Mouse (Mus musculus) liver, embryonic 13.5 days (tissue): Measurements from ENCODE around the gene Slc38a1. TPM values are rescaled to one million over a fixed set of nuclear protein-coding genes. Genes with fewer than 3 reads are reported as not detected.

ENCODE experiments used
- ATAC-seq: fragments of 200-750 bp; cut with Nextera tagmentation; 2 replicates; pipeline ENCODE4 v1.8.0; 2017; ENCODE audit warnings: low read depth, mild to moderate bottlenecking, moderate number of reproducible peaks, moderate library complexity
- DNase-seq: peaks from one replicate; pipeline ENCODE4 v3.0.0; 2022
- H3K27ac ChIP-seq: fragments of 300-500 bp; sonication (generic); 2 replicates; pipeline ENCODE4 v1.5.1; 2015; ENCODE audit warnings: moderate library complexity, mild to moderate bottlenecking, inconsistent platforms
- H3K27me3 ChIP-seq: fragments of 300-500 bp; sonication (generic); 2 replicates; pipeline ENCODE4 v1.6.1; 2015; ENCODE audit warnings: mild to moderate bottlenecking, inconsistent platforms
- H3K36me3 ChIP-seq: fragments of 300-500 bp; sonication (generic); 2 replicates; pipeline ENCODE4 v1.6.1; 2015; ENCODE audit warnings: mild to moderate bottlenecking, inconsistent platforms
- H3K4me1 ChIP-seq: fragments of 300-500 bp; sonication (generic); replicated peaks from 2 replicates; pipeline ENCODE4 v1.6.1; 2015; ENCODE audit warnings: inconsistent platforms
- H3K4me2 ChIP-seq: fragments of 300-500 bp; sonication (generic); 2 replicates; pipeline ENCODE4 v1.6.1; 2015; ENCODE audit warnings: inconsistent platforms, mild to moderate bottlenecking, moderate library complexity
- H3K4me3 ChIP-seq: fragments of 300-500 bp; sonication (generic); replicated peaks from 2 replicates; pipeline ENCODE4 v1.5.1; 2015; ENCODE audit warnings: mild to moderate bottlenecking, inconsistent platforms
- H3K9ac ChIP-seq: fragments of 300-500 bp; sonication (generic); 2 replicates; pipeline ENCODE4 v1.6.1; 2015; ENCODE audit warnings: mild to moderate bottlenecking, inconsistent platforms
- H3K9me3 ChIP-seq: fragments of 300-500 bp; sonication (generic); replicated peaks from 2 replicates; pipeline ENCODE4 v1.6.1; 2016; ENCODE audit warnings: inconsistent platforms
- WGBS: fragments of 180-500 bp; shearing (Covaris S2); methylation state at CpG from one replicate; pipeline ENCODE4 v1.1.7; 2015; ENCODE audit not compliant: insufficient replicate concordance; 5-methylcytosine and 5-hydroxymethylcytosine counted together
- polyA plus RNA-seq: library from polyadenylated mRNA; unstranded; fragments of >200 nt; fragmentation: Nextera tagmentation; extraction: Ambion mirVana; gene quantifications from 2 replicates; pipeline ENCODE4 v1.2.1, GENCODE M21; 2015

Gene Slc38a1
- 29.6 and 40.1 TPM in 2 replicates for polyA plus RNA-seq

DNA sequence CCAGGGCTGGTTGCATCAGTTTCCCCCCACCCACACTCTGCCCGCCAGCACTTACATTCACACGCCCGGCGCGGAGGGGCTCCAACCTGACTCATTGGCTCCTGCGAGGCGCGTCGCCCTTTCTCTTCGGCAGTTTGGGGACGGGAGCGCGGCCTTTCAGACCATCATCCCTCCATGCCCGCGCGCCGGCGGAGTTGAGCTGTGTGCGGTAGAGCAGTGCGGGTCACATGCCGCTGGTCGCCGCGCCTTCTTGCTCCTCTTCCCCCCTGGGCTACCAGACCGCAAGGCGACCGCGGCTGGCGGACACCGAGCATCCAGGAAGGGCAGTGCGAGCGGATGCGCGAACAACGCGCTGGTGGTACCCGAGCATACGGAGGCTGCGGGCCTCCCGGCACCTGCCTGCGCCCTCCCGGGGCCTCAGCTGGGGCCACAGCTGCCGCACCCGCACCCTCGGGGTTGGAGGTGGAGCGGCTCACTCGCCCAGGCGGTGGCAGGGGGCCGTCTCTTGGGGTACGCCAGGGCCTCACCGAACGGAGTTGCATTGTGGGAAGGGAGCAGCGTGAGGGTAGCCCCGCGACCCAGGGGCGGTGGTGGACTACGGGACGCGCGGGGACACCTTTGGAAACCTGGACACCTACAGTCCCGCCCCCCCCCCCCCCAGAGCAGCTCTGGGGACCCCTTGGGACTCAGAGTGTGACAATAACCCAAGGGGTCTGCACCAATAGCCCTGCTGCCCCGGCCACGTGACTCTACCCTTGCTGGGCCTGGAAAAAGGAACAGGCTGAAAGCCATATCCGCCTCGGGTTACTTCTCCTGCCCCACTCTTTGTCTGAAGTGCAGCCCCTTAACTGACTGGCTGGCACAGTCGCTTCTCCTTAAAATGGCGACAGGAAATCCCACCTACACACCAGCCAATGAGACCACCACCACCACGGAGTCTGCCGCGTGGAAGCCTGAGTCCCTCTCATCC lies at the start of gene Slc38a1:
Gene Slc38a1 (minus strand): TSS at position 478 of the 970 bp plus-strand sequence.
- H3K9ac ChIP-seq, result peak within 1 kb of the TSS; percentile 80

DNA sequence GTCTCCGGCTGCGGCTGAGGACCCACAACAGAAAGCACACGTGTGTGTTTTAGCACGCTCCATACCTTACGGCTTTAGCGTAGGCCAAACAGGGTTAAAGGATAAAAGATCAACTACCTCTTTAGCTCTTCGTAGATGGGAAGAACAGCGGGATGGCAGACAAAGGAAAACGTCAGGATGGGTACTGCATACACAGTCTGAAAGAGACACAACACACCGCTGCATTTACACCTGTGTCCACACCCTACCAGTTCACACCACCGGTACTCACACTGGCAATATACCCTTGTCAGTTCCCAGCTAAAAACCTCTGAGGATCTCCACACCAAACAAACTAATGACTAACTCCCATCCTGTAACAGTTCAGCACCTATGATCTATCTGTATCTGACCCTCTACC lies 49.7 kb upstream of the Slc38a1 start:
- 93% methylated on average over 11 of the region's 11 CpGs for WGBS
- no peaks in the 10 kb centered on the region for H3K9me3 ChIP-seq
- ATAC-seq, result no peak

More for the DNA sequence above, at the start of gene Slc38a1:
- H3K4me2 ChIP-seq, result peak within 1 kb of the TSS; percentile 97
- ATAC-seq (peak; percentile 76), DNase-seq (peak; percentile 47)
- WGBS, result under 1% methylated on average over 64 of the region's 70 CpGs
- no peaks in the 10 kb centered on the region for H3K27me3 ChIP-seq
- no peaks in the 10 kb centered on the region for H3K9me3 ChIP-seq
- peaks cover 4% of the 10 kb centered on the region for H3K36me3 ChIP-seq
- H3K4me3 ChIP-seq, result peak within 1 kb of the TSS; percentile 71
- H3K27ac ChIP-seq, result peak within 1 kb of the TSS; percentile 83
- H3K4me1 ChIP-seq, result peaks cover 55% of the 10 kb centered on the region

GRCm38 (mm10) chr15:96691381-96691780 lies 48.7 kb upstream of the Slc38a1 start:
- no peaks in the 10 kb centered on the region for H3K27me3 ChIP-seq
- no peak overlapping the region for H3K4me2 ChIP-seq
- H3K4me1 ChIP-seq, result peaks cover 11% of the 10 kb centered on the region
- no peak overlapping the region for H3K9ac ChIP-seq
- H3K4me3 ChIP-seq, result no peak overlapping the region
- no peak for DNase-seq
- no peak overlapping the region for H3K27ac ChIP-seq
- H3K9me3 ChIP-seq, result no peaks in the 10 kb centered on the region
- 89% methylated on average over 15 of the region's 15 CpGs for WGBS
- peaks cover 89% of the 10 kb centered on the region for H3K36me3 ChIP-seq
- ATAC-seq, result no peak

More for the DNA sequence above, 49.7 kb upstream of the Slc38a1 start:
- Histone ChIP-seq H3K4me1 (peaks cover 21% of the 10 kb centered on the region), H3K9ac (no peak overlapping the region), H3K4me3 (no peak overlapping the region), H3K4me2 (no peak overlapping the region), H3K27me3 (no peaks in the 10 kb centered on the region), H3K36me3 (peaks cover 95% of the 10 kb centered on the region), H3K27ac (no peak overlapping the region)
- no peak for DNase-seq

- no peak overlapping the region for H3K27ac ChIP-seq
- ATAC-seq (no peak), DNase-seq (no peak)
- peaks cover 83% of the 10 kb centered on the region for H3K36me3 ChIP-seq
- no peak overlapping the region for H3K4me3 ChIP-seq
- no peak overlapping the region for H3K9ac ChIP-seq
- no peak overlapping the region for H3K4me2 ChIP-seq
- no peaks in the 10 kb centered on the region for H3K27me3 ChIP-seq
- WGBS, result 88% methylated on average over 13 of the region's 13 CpGs
- no peaks in the 10 kb centered on the region for H3K9me3 ChIP-seq
- H3K4me1 ChIP-seq, result peaks cover 5% of the 10 kb centered on the region
These were observed 48.1 kb upstream of the Slc38a1 start for GRCm38 (mm10) chr15:96690829-96691228.

DNA sequence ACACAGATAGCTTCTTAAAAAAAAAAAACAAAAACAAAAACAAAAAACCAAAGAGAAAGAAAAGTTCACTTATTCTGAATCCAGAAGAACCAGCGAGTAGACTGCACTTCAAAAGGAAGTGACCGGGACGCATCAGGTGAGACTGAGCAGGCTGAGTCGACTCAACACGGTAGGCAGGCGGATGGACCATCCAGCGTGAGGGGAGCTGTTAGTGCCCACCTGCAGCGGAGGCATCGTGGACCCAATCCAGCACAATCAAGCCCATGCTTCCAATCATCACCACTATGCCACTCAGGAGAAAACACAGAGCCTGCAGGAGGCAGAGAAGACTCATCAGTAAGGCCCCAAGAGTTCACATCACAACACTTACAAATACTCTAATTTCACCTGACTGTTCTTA lies 47.2 kb upstream of the Slc38a1 start:
- H3K4me3 ChIP-seq, result no peak overlapping the region
- H3K4me1 ChIP-seq, result 0 out of 2 replicates have a peak, but pooled peaks cover 3% of the 10 kb centered on the region
- H3K36me3 ChIP-seq, result peaks cover 74% of the 10 kb centered on the region
- H3K27ac ChIP-seq, result no peak overlapping the region
- no peaks in the 10 kb centered on the region for H3K27me3 ChIP-seq
- ATAC-seq (no peak), DNase-seq (no peak)
- 90% methylated on average over 9 of the region's 9 CpGs for WGBS
- no peak overlapping the region for H3K4me2 ChIP-seq
- H3K9me3 ChIP-seq, result no peaks in the 10 kb centered on the region
- H3K9ac ChIP-seq, result no peak overlapping the region

- Histone ChIP-seq H3K36me3 (peaks cover 64% of the 10 kb centered on the region), H3K4me3 (no peak overlapping the region)
- no peak for ATAC-seq
These were observed 46.1 kb upstream of the Slc38a1 start for GRCm38 (mm10) chr15:96688784-96689318.

DNA sequence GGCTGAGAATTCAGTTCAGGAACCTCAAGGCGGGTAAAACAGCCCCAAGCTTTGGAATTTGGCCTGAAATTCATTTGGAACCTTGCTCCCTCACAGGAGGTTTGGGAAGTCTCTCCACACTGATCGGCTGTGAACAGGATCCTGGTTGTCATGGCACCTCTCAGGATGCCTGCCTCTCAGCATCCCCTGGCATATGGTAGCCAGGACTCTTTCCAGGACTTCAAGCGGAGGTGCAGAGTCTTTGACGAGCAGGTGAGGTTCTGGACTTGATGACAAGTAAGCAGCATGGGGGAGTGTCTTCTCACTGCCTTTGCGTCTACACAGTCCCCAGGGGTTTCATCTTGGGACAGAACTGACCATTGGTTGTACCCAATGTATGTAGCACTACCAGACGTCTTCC lies 45.3 kb upstream of the Slc38a1 start:
- Histone ChIP-seq H3K4me2 (no peak overlapping the region), H3K27me3 (no peaks in the 10 kb centered on the region), H3K9me3 (no peaks in the 10 kb centered on the region), H3K4me1 (peaks cover 13% of the 10 kb centered on the region), H3K27ac (no peak overlapping the region), H3K9ac (no peak overlapping the region), H3K4me3 (no peak overlapping the region), H3K36me3 (peaks cover 56% of the 10 kb centered on the region)
- DNase-seq, result no peak
- ATAC-seq, result no peak
- WGBS, result 83% methylated on average over 6 of the region's 6 CpGs

More at GRCm38 (mm10) chr15:96688784-96689318, 46.1 kb upstream of the Slc38a1 start:
- no peak overlapping the region for H3K4me2 ChIP-seq
- H3K9ac ChIP-seq, result no peak overlapping the region
- H3K4me1 ChIP-seq, result peaks cover 13% of the 10 kb centered on the region
- no peak overlapping the region for H3K27ac ChIP-seq
- no peaks in the 10 kb centered on the region for H3K9me3 ChIP-seq
- no peaks in the 10 kb centered on the region for H3K27me3 ChIP-seq
- DNase-seq, result no peak
- 87% methylated on average over 12 of the region's 12 CpGs for WGBS

GRCm38 (mm10) chr15:96687366-96687765 lies 44.7 kb upstream of the Slc38a1 start:
- H3K36me3 ChIP-seq, result peaks cover 49% of the 10 kb centered on the region
- H3K9me3 ChIP-seq, result no peaks in the 10 kb centered on the region
- H3K4me2 ChIP-seq, result no peak overlapping the region
- peaks cover 13% of the 10 kb centered on the region for H3K4me1 ChIP-seq
- no peak overlapping the region for H3K4me3 ChIP-seq
- H3K9ac ChIP-seq, result no peak overlapping the region
- no peak overlapping the region for H3K27ac ChIP-seq
- 57% methylated on average over 1 of the region's 1 CpGs for WGBS
- ATAC-seq, result no peak
- no peaks in the 10 kb centered on the region for H3K27me3 ChIP-seq
- no peak for DNase-seq

GRCm38 (mm10) chr15:96686201-96687159 lies 43.8 kb upstream of the Slc38a1 start:
- H3K9me3 ChIP-seq, result no peaks in the 10 kb centered on the region
- H3K27me3 ChIP-seq, result no peaks in the 10 kb centered on the region
- no peak for ATAC-seq
- H3K4me3 ChIP-seq, result no peak overlapping the region
- H3K9ac ChIP-seq, result no peak overlapping the region
- no peak for DNase-seq
- H3K4me2 ChIP-seq, result no peak overlapping the region
- no peak overlapping the region for H3K27ac ChIP-seq
- peaks cover 40% of the 10 kb centered on the region for H3K36me3 ChIP-seq
- H3K4me1 ChIP-seq, result peaks cover 13% of the 10 kb centered on the region
- 71% methylated on average over 9 of the region's 9 CpGs for WGBS

- Histone ChIP-seq H3K9ac (no peak overlapping the region), H3K36me3 (peaks cover 28% of the 10 kb centered on the region), H3K27me3 (no peaks in the 10 kb centered on the region), H3K4me1 (peaks cover 13% of the 10 kb centered on the region), H3K9me3 (no peaks in the 10 kb centered on the region), H3K4me2 (no peak overlapping the region), H3K27ac (no peak overlapping the region), H3K4me3 (no peak overlapping the region)
- DNase-seq, result no peak
- 51% methylated on average over 6 of the region's 6 CpGs for WGBS
- no peak for ATAC-seq
These were observed 42.6 kb upstream of the Slc38a1 start for GRCm38 (mm10) chr15:96685273-96685672.
